Mouse (Mus musculus): ENCODE data around the gene Asic3.
"Not testable (repeated sequence)": the region's sequence is repeated elsewhere in the genome, so short reads cannot be mapped to it uniquely, and the experiment has no call there.

The Asic3 gene

GRCm38 (mm10) chr5:24388246-24388915, 24.8 kb upstream of the Asic3 start:
- DNase-seq: no peak

DNA sequence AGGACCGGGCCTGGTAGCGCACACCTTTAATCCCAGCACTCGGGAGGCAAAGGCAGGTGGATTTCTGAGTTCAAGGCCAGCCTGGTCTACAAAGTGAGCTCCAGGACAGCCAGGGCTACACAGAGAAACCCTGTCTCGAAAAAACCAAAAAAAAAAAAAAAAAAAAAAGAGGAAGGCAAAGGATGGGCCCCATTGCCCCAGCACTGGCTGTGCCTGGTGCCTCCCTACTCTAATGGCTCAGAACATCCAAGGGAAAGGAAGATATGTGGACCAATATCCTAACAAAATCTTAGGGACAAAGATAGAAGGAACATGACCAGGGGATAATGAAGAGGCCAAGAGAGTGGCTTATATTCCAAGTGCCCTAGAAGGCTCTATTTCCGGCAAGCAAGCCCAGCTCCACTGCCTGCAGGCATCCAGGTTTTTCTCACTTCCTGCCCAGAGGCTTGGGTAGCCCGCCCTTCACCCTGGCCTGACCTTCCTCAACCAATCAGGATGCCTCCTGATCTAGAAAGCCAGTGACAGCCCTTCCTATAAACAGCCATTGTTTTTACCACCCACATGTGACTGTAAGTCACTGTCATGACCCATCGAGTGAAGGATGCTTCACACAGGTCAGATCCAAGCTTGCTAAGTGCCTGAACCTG, 24.1 kb upstream of the Asic3 start:
- DNase-seq: no peak

GRCm38 (mm10) chr5:24389658-24390020, 23.6 kb upstream of the Asic3 start:
- no peak for DNase-seq

- no peak for DNase-seq
Observed at GRCm38 (mm10) chr5:24391864-24392263, 21.3 kb upstream of the Asic3 start, which contains the start of gene Atg9b. Gene Atg9b, minus strand, starts transcription at chr5:24392143.

- no peak for DNase-seq
Observed at GRCm38 (mm10) chr5:24392724-24393123, 20.5 kb upstream of the Asic3 start.

GRCm38 (mm10) chr5:24393392-24393997, 19.7 kb upstream of the Asic3 start, which contains the start of gene Abcb8:
Gene Abcb8, plus strand, starts transcription at chr5:24393663.
- peak; percentile 91 to 95 for DNase-seq

GRCm38 (mm10) chr5:24394165-24394894, 18.9 kb upstream of the Asic3 start:
- DNase-seq: peak; percentile 95 to 97

GRCm38 (mm10) chr5:24396254-24396653, 16.9 kb upstream of the Asic3 start:
- DNase-seq: not testable (repeated sequence)

DNA sequence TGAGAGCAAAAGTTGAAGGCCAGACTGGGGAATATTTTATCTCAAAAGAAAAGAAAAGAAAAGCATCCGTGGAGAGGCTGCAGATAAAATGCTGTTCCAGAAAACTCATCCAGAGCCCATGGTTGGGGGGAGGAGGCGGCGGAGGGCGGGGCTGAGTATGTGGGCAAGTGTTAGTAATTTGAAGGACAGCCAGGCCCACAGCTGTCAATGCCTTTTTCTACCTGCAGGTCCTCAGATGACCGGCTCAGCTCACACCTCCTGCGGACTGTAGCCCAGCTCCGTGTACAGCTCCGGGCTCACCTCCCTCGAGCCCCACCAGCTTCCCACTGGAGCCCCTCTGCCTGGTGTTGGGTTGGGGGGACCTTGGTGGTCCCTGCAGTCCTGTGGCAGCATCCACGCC, 13.5 kb upstream of the Asic3 start:
- DNase-seq: no peak

GRCm38 (mm10) chr5:24400362-24400761, 12.8 kb upstream of the Asic3 start:
- peak; percentile 51 to 72 for DNase-seq

DNA sequence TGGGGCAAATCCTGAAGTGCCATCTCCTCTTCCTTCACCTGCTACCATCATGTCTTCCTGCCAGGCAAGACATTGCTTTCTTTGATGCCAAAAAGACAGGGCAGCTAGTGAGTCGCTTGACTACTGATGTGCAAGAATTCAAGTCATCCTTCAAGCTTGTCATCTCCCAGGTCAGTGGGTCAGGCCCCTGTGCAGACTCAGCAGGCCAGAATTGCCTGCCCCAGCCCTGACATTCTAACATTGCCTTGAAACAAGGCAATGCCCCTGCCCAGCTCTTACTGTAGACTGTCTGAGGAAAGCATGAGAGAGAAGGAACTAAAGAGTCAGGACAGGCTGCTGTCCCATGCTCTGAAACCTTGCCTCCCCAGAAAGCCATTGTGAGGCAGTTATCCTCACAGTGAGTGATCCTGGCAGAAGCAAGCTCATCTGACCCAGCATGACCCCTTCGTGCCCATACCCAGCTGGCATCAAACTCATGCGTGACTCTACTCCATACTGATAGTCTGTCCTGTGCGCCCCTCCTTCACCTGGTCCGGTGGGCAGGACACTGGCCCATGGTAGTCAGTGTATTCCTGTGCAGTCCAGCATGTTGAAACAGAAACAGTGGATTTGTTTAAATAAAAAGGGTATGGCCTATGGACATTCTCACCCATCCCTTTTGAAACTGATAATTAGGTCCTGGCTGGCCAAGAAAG, 12.1 kb upstream of the Asic3 start:
- DNase-seq: no peak

- peak; percentile 70 to 84 for DNase-seq
Observed at GRCm38 (mm10) chr5:24401969-24402368, 11.2 kb upstream of the Asic3 start.

- no peak for DNase-seq
Observed at GRCm38 (mm10) chr5:24404594-24405360, 8.4 kb upstream of the Asic3 start.

GRCm38 (mm10) chr5:24405389-24405876, 7.8 kb upstream of the Asic3 start:
- no peak for DNase-seq

DNA sequence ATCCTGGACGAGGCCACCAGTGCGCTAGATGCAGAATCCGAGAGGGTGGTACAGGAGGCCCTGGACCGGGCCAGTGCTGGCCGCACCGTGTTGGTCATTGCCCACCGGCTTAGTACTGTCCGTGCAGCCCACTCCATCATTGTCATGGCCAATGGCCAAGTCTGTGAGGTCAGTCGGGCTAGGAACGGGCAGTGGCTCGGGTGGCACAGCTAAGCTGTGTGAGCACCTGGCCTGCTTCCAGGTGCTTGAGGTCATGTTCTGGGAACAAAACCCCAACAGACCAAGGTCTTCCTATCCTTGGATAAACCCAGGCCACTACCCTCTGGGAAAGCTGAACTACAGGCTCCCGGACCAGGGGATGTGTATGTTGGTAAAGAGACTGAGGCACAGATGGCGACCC, 4.5 kb upstream of the Asic3 start:
- no peak for DNase-seq

DNA sequence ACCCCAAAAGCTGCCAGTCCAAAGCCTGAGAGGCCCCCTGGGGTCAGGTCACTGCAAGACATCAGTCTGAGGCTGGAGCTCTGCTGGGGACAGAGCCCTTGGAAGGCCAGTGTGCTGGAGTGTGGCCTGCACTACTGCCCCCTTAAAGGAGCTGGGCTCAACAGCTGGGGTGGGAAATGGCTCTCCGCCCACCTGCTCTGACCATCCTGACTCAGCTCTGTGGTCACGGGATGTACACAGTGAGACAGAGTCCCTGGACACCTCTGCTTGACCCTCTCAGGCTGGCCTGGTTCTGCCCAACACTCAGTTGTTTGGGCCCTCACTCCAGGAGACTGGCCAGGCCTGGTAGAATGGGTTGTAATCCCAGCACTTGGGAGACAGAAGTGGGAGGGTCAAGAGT, 3.7 kb upstream of the Asic3 start:
- DNase-seq: no peak

DNA sequence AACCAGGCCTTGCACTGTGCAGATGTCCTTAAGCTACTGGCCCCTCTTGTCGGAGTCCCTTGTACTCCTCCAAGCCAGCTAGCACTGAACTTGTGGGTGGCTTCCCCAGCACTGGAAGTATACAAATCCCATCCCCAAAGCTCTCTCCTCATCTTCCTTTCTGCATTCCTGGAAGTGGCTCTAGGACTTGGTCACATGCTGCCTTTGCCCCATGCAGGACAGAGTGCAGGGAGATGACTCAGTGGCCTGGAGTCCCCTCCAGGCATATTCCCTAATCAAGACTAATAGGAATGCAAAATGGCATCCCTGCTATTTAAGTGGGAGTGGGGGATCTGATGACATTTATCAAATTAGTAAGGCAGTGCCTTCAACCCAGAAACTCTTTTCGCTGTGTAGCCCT, 1.1 kb upstream of the Asic3 start:
- DNase-seq: no peak

- no peak for DNase-seq
Observed at GRCm38 (mm10) chr5:24413938-24414337, 746 bp downstream of the Asic3 start.

GRCm38 (mm10) chr5:24416222-24416736, 3.1 kb downstream of the Asic3 start:
- peak; percentile 82 to 87 for DNase-seq

DNA sequence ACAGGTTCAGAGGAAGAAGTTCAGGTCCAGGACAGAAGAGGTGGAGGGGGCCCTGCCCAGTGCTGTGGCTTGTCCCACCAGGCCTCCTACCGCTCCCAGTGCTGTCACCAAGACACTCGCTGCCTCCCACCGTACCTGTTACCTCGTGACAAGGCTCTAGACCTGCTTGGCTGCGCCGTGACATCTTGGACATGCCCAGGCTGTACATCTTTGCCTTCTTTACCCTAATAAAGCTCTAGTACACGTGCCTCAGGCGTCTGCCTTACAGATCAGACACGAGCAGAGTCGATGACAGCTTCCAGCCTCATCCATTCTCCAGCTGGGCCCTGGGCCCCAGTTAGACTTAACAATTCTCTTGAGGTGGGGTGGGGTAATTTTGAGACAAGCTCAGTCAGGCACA, 4.4 kb downstream of the Asic3 start:
- DNase-seq: no peak

DNA sequence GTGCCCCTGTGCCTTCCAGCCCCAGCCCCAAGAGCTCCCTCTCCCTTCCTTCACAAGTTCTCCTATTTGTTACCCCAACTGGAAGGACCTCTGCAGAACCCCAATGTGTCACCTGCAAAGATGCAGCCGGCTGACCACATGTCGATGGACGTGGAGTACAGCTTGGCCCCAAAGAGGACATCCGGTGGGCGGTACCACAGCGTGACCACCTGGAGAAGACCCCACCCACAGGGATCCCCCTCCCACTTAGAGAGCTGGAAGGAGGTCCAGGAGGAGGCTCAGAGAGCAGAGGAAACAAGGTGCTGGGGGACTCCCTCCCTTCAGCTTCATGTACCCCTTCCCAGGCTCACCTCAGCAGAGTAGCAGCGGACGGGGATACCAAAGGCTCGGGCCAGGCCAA, 7.2 kb downstream of the Asic3 start:
- DNase-seq: no peak
